Mouse (Mus musculus) effector memory CD4-positive, alpha-beta T cell, adult 7 months (primary cell): Measurements from ENCODE around the gene Fam241a. TPM values are rescaled to one million over a fixed set of nuclear protein-coding genes. Genes with fewer than 3 reads are reported as not detected.

ENCODE experiments used
- polyA plus RNA-seq: library from polyadenylated mRNA; unstranded; fragments of 100-300 nt; shearing (Covaris generic); gene quantifications from one replicate; pipeline ENCODE4 v1.2.1, GENCODE M21; 2017

The Fam241a gene
- polyA plus RNA-seq, result 9.7 TPM

GRCm38 (mm10) chr3:127895792-127896541, at the start of gene Fam241a:
Gene Fam241a (minus strand): TSS chr3:127896324.

DNA sequence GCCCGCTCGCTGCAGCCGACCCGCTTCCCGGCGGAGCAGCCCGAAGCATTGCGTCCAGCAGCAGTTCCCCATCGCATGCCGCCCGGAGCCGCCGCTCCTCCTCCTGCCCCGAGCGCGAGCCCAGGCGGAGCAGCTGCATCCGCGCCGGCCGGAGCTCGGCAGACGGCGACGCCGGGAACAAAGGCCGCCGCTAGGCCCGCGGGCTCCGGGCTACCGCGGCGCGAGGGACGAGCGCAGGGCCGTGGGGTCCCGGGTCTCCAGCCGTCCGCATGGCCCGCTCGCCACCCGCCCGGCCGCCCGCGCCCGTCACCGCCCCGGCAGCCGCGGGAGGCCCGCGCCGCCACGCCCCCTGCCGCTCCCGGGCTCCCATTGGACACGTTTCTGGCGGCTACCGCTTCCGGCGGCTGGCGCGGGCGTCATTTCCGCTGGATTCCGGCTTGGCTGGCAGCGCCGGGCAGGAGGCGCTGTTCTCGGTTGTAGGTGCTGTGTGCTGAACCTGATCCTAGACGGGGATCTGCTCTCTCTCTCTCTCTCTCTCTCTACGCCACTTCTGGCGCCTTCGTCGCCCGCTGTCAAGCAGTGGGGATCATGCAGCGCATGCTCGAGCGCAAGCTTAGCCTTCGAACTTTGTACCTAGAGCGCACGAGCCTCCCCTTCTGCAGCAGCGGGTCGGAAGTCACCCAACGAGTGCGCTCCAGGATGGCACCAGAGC, 58.8 kb downstream of the Fam241a start, which contains the start of gene Ap1ar:
TSS of gene Ap1ar (minus strand) at position 370 of the 712 bp plus-strand sequence.

Other genes with a start within 250 kb of the Fam241a start
- not detected for gene Alpk1, start 115.8 kb downstream of the Fam241a start, polyA plus RNA-seq
- not detected for gene Tifa, start 106.5 kb downstream of the Fam241a start, polyA plus RNA-seq
- 42.3 TPM for gene Ap1ar, start 58.8 kb downstream of the Fam241a start, polyA plus RNA-seq